Mouse (Mus musculus): ENCODE measurements around the gene Dapk2.
A peak's percentile ranks its signal among the peaks of the same experiment; 100 is the strongest.

DNA sequence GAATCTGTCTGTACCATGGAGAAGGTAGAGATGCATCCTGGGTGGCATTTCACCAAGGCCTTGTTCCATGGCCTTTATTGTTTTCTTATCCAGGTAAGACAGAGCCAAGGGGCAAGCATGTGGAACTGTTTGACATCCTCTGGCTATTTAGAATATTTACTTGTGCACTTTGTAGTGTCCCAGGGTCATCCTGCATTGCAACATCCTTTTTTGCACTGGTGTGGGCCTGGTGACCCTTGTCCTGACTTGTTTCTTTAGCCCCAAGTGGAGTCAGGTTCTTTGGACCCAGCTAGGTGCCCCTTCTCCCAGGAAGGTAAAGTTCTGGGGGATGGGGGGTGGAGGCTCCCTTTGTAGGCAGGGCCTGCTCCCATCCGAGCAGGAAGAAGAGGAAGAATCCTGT lies 20.0 kb downstream of the Dapk2 start:
- TF ChIP-seq CTCF (IDR thresholded peaks at IDR 0.05; ENCODE audit: low read depth) (no peak), EP300 (IDR thresholded peaks at IDR 0.05; ENCODE audit: low read depth) (peak; percentile 38; the same call in 1 of the 2 replicates)
